Mouse (Mus musculus): ENCODE data around the gene 9930104L06Rik.

9930104L06Rik gene

DNA sequence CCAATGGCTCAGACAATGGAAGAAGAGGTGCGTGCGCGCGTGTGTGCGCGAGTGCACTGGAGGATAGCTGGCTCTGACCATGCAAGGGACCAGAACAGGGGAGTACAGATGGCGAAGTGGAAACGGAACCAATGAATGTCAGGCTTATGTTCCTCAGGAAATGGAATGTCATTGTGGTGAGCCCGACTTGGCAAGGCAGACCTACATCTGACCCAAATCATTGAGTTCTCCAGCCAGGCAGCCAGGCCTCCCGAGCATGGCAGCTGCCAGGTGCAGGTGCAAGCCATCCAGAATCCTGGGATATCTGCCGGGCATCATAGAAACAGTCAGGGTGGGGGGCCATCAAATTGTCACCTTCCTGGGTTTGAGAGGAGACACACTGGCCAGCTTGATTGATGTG is 24.1 kb downstream of the 9930104L06Rik start:
- DNase-seq (ENCODE audit: low spot score in 2 of 2) = no peak

DNA sequence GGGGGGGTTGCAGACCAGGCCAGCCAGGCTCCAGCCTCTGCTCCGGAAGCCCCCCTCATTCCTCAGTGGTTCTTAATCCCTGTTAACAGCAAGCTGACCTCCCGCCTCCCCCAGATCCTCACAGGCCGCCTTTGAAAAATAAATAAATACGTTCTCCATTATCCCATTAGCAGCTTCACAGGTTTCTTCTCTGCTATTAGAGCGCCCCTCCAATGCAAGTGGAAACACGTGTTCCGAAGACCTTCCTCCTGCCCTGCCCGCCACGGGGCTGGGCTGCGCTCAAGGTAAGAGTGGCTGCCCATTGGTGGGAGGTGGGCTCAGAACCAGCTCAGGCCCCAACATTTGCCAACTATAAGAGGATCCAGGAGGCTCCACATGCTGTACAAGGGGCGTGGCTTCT is 25.7 kb downstream of the 9930104L06Rik start:
- DNase-seq (ENCODE audit: low spot score in 2 of 2) = no peak

DNA sequence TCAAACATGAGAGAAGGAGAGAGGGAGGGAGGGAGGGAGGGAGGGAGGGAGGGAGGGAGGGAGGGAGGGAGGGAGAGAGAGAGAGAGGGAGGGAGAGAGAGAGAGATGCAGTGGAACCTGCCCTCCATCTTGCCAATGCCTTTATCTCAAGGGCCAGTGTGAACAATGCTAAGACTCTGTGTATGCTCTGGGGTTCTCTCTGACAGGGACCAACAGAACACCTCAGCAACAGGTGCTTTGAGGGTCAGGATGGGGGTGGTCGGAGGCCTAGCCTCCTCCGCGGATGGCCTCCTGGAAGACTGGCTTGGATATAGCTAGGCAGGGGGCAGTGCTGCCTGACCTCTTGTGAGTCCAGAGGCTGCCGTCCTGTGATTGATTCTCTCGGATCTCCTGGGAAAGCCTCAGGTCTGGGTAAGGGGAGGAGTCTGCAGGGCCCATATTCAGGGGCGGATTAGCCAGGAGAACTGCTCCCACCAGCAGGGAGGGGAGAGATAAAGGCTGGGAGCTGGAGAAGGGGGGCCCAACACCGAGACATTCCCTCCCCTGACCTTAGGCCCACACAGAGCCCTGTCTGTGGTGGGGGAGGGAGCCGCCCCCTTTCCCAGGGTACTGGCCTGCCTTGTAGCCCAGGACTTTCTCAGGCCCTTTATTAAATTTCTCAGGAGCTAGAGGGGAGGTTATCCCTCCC is 28.2 kb downstream of the 9930104L06Rik start:
- no peak for DNase-seq (ENCODE audit: low spot score in 2 of 2)

DNA sequence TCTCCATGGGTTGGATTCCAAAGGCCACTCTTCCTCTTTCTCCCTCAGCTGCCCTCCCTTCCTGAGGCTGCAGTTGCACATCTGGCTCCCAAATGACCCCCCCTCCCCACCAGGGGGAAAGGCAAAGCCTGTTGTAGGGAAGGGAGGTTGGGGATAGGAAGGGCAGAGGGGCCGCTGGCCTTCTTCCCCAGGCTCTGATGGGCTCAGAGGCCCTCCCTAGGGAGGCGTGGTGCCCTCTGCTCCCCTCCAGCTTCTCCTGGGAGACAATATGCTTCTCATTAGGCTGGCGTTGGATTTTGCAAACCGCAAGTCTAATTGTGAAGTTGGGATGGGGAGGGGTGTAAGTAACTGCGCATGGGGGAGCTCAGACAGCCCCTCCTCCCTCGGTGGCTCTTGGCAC is 31.9 kb downstream of the 9930104L06Rik start:
- DNase-seq (ENCODE audit: low spot score in 2 of 2) = no peak

DNA sequence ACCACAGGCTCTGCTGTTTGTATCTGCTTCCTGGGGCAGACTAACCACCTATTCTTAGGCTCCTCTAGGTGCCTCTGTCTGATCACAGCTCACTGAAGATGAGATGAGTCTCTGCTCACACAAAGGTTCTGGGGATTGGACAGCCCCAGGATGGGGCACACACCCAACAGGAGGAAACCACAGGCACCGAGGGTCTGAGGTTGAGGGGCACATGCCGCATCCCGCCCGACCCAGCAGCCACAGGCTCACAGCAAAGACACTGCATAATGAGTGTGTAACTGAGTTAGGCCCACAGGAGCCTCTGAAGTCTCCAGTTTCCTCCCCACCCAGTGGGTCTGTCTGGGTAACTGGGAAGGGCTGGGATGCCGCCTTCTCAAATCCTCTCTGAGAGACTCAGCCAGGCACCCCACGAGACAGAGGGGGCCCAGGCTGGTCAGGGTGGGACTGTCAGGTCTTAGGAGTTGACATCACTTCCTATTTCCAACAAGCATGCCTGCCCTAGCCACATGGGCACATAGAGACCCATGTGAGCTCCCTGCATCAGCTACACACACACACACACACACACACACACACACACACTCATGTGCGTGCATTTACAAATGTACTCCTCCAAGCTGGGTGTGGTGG is 32.5 kb downstream of the 9930104L06Rik start:
- DNase-seq (ENCODE audit: low spot score in 2 of 2) = no peak

DNA sequence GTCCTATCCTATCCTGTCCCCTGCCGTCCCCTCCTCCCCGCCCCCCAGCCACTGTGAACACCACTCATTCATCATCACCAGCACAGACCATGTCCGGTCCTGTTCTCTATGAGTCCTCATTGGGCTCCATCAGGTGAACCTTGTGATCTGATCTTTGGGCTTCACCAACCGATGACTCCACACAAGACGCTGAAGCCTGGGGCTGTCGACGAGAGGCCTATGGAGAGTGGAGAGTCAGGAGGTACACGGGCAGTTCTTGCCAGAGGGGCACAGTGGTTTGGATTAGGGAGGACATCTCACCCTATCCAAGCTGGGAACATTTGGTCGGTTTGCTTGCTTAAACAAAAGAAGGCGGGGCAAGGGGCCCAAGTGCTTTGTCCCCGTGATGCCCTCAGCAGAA is 33.3 kb downstream of the 9930104L06Rik start:
- no peak for DNase-seq (ENCODE audit: low spot score in 2 of 2)

DNA sequence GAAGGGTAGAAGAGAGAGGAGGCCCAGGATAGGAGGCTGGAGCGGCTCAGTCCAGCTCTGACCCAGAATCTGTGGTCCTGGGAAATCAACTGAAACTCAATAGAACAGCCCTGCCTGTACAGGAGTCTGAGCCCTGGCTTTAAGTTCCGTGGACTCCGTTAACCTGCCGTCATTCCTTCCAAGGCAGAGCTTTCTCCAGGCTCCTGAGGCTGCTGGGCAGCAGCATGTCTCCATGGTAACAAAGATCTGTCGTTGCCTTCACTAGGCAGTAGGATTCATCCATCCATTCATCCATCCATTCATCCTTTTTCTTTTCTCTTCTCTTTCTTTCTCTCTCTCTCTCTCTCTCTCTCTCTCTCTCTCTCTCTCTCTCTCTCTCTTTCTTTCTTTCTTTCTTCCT is 33.8 kb downstream of the 9930104L06Rik start:
- DNase-seq (ENCODE audit: low spot score in 2 of 2) = no peak

DNA sequence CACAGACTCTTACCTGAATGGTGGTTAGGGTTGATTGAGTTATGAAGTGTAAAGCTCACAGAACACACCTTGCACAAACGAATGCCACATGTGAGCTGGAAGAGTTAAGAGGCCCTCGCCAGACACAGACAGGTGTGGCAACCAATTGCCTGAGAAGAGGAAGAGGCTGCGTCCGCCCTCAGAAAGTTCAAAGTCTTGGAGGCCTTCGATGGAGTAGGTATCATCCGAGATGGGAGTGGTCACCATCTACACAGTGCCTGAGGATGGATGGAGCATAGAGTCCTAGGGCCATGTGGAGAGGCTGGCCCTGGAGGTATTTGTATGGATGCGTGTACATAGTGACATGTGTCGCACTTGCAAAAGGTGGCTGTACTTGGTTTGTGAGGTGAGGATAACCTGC is 34.2 kb downstream of the 9930104L06Rik start:
- no peak for DNase-seq (ENCODE audit: low spot score in 2 of 2)

DNA sequence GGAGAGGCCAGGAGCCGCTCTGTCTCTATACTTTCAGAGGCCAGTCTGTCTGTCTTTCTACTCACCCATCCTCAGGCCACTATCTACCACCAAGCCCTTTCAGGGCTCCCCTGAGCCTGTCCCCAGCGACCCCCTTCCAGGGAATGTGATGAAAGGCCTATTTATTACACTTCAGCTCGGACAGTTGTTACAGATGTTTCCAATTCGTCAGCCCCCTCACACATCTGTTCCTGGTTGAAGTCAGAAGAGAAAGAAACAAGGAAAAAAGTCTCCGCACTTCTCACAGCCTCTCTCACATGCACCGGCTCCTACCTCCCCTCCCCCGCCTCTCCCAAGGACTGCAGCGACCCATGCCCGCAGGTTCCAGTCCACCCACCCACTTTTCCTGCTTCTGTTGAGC is 35.5 kb downstream of the 9930104L06Rik start:
- no peak for DNase-seq (ENCODE audit: low spot score in 2 of 2)

DNA sequence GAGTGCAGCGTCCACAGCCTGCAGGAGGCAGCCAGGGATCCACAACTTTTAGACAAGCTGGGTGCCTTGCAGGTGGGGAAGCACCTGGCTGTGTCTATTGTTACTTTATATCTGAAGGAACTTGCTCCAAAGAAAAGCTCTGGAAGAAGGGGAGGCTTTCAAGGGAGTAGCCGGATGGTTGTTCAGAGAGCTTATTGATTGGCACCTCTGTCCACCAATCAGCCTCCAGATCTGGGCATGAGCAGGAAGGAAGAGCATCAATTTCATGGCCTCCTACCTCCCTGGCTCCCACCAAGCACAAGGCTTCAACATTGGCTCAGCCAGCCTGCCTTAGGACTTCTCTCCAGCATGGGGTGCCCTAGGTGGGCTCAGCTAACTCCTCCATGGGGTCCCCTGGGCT is 36.4 kb downstream of the 9930104L06Rik start:
- no peak for DNase-seq (ENCODE audit: low spot score in 2 of 2)

DNA sequence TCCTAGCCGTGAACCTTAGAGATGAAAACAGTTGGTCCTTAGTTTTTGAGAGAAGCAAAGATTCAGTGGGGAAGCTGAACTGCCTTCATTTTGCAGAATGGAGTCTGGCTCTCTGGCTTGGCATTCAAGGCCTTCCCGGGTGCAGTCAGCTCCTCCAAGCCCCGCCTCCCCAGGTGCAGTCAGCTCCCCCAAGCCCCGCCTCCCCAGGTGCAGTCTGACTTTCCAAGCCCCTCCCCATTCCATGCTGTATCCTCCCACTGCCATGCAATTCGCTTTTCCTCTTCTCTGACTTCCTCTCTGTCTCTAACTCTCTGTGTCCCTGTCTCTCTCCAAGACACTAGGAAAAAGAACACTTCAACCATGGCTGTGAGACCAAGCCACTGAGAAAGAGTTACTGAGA is 41.4 kb downstream of the 9930104L06Rik start:
- no peak for DNase-seq (ENCODE audit: low spot score in 2 of 2)

DNA sequence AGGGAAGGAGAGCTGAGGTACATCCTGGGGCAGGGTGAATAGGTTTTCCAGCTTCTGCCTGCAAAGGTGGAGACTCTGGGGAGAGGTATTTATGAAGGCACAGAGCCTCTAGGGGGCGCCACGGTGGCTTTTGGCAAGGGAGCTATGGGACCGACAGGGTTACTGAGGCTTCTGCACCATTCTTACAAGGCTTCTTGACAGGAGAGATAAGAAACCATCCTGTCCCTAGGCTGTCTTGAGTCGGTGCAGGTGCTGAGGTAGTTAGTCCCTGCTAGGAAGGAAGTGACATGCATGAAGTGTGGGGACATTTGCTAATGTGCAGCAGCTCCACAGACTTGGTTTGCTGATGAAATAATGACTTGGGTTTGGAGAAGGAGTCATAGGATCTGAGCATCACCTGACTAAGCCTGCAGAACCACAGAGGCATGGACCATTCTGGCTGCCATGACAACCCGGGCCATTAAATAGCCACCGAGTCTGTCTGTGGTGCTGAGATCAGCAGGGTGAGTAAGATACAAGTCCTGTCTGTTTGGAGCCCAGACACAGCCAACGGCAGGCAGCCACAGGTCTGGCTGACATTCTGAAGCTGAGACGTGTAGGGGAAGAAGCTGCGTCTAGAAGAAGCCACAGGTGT is 47.2 kb downstream of the 9930104L06Rik start:
- DNase-seq (ENCODE audit: low spot score in 2 of 2) = no peak

DNA sequence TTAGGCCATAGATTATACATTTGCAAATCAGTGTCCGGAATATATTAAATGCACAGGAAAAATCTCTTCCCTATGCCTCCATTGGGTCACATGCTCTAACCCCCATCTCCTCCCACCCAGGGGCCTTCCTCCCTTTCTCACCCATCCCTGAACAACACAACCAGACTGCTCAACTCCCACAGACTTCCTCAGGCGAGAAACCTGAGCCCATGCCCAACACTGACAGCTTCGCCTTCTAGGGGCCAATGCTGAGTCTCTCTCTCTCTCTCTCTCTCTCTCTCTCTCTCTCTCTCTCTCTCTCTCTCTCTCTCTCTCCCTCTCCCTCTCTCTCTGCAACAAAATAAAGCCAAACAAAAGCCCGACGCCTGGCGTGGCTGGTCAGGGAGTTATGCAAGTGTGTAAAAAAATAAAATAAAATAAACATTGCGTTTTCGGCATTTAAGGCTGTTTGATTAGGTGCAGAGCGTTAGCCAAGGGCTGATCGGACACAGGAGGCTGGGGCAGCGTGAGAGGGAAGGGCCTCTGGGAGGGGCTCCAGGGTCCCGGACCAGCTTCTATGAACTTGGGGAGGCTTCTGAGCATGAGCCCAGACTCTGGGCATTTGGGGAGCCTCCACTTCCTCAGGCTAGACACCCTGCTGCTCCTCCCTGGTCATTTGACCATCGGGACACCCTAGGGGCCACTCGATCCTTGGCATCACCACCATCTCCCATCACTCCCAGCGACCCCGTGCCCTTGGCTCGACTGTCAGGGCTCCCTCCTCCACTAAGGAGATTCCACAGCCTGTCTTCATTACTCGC is 48.2 kb downstream of the 9930104L06Rik start:
- peak in 1 of 2 experiments; percentile 37 for DNase-seq (ENCODE audit: low spot score in 2 of 2)

DNA sequence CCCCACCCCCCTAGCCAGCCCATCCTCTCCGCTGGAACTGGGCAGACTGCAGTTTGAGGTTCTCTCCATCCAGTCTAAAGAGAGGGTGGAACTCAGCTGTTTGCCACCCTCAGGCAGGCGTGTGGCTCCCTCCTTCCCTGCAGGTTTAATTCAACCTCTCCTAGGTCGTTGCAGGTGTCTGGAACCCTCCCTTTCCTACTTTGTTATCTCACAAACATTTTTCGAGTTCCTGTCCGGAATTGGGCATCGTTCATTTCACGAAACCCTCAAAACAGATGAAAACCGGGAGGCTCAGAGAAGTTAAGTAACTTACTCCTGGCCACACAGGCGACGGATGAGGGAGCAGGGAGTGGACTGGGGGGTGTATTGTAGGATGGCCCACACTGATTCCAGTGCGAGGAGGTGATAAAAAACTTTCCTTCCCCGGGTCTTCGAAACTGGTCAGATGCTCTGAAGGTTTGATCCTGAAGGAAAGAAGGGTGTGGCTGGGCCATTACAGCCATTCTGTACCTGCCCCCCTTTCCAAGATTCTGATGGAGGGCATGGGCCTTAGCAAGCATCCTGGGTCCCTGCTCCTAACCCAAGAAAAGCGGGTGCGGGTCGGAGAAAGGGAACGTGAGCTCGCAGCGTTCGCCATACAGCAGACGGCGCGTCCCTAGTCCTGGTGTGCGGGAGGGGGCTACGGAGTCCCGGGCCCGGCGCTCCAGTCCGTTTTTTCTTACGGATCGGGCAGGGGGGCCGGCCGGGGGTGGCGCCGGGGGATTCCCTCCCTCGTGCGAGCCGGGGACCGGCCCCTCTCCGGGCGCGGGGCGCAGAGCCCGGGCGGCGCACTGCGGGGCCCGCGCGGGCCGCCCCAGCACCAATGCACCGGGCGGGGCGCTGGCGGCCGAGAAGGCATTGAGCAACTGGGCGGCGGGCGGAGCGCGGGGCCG is 49.1 kb downstream of the 9930104L06Rik start, which contains the start of gene Rspo1:
Gene Rspo1, plus strand, starts transcription at position 760 of the 932 bp plus-strand sequence.
- no peak for DNase-seq (ENCODE audit: low spot score in 2 of 2)

DNA sequence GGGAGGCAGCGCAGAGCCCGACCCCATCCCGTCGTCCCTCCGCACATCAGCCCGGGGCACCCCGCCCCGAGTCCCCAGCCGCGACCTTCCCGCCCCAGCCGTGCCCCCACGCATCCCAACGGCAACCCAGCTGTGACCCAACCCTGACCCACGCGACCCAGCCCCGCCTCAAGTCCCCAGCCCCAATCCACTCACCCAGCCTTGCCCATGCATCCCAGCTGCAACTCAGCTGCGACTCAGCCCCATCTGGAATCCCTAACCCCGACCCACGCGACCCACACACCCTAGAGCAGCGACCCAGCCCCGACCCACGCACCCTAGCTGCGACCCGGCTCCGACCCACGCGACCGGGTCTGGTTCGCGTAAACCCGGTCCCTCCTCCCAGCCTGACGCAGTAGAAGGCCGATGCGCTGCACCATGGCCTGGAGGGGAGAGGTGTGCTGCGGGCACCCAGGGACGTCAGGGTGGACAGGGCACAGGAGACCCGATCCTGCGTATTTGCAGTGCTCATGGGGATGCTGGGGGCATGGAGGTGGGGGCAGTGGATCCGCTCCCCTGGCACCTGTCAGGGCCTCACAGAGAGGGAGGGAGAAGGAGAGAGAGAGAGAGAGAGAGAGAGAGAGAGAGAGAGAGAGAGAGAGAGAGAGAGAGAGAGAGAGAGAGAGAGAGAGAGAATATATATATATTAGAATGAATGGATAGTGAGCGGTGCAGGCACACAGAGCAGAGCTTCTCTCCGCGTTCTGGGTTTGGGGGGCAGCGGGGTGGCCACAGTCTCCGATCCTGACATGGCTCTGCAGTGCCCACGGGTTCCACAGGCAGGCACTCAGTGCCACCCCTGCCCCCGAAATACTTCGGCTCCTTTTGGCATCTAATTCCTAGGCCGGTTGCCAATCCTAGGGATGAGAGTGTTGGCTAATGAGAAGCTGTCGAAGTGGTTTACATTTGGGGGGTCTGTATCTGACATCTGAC is 50.2 kb downstream of the 9930104L06Rik start:
- no peak for DNase-seq (ENCODE audit: low spot score in 2 of 2)

DNA sequence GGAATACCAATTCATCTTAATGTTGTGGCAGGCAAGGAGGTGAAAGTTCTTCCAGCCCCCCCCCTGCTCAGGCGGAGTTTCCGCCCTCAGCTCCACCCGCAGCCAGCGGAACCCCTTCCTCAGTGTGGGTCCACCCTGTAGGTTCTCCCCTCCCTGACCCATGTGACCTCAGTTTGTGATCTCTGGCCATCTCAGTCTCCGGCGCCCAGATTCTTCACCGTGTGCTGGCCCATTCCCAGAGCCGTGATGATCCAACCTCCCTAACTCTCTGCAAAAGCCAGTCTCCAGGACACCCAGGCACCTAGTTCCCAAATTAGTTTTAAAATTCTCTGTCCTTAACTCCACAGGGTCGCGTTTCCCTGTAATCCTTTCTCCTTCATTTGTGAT is 50.9 kb downstream of the 9930104L06Rik start:
- DNase-seq (ENCODE audit: low spot score in 2 of 2) = no peak

DNA sequence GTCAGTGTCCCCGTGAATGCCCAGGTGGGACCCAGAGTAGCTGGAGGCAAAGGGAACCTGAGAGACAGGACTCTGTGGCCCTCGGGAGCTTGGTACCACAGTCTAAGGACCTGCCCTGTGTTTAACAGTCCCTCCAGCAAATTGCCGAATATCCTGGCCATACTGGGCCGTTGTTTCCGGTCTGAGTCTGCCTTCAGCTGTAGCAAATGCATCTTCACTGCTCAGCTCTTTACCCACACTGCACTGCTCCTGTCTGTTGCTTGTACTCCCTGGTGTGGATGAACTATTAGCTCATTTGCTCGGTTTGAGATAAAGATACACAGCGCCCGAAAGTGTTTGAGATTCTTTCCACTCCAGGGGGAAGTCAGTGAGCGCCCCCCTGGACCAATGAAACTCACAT is 51.5 kb downstream of the 9930104L06Rik start:
- no peak for DNase-seq (ENCODE audit: low spot score in 2 of 2)

DNA sequence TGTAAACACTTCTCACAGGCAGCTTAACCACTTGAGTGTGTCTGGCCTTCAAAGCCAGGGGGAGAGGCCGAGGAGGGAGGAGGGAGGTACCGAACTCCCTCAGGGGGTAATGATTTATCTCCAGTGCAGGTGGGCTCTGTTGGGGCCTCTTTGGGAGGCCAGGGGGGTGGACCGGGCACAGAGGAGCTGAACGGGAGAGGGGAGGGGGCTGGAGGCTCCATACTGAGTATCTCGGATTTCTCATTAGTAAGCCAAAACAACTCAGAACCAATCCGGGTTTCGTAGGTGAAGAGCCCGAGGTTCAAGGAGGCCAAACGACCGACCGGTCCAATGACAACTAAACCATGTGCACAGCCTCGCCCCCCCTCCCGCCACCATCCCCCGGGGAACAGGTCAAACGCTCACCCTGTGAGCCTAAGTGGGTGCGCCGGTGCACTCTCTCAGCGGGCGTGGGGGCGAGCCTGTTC is 53.0 kb downstream of the 9930104L06Rik start:
- DNase-seq (ENCODE audit: low spot score in 2 of 2) = no peak

DNA sequence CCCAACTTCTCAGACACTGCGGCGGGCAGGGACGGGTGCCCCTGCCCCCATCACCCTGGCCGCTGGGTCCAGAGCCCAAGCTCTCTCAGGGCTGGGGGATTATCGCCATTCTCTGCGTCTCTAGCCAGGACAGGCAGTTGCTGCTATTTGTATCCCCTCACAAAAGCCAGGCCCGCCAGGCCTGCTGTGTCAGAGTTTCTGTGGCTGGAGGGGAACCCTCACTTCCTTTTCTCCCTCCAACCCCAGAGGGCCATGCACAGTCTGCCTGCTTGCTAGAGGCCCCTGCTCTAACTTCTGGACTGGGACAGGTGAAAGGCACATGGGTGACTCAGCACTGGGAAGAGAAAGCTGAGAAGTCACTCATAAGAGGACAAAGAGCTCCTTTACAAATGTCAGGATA is 53.5 kb downstream of the 9930104L06Rik start:
- DNase-seq (ENCODE audit: low spot score in 2 of 2) = no peak
